Mouse (Mus musculus) left cerebral cortex, postnatal 25 days (tissue): ENCODE data around the gene Hic1. TPM values are rescaled to one million over a fixed set of nuclear protein-coding genes. Genes with fewer than 3 reads are reported as not detected.
A peak's percentile ranks its signal among the peaks of the same experiment; 100 is the strongest.

Source experiments
- DNase-seq, 2 experiments: peaks; one replicate each; pipeline ENCODE4 v3.0.0; 2022; ENCODE audit warnings: low spot score in 2 of 2, mixed read lengths in 1 of 2
- intact Hi-C: fragments of 180-260 bp; cut with DNase I; formaldehyde crosslinking; loops from one replicate; pipeline ENCODE4 v1.15.1; 2025
- total RNA-seq, 2 experiments: library from RNA; stranded (reverse); gene quantifications; 2 replicates each; pipeline ENCODE4 v1.2.3; 2021

The Hic1 gene
- total RNA-seq: 1 to 10 TPM; 3.3 to 3.5 TPM

DNA sequence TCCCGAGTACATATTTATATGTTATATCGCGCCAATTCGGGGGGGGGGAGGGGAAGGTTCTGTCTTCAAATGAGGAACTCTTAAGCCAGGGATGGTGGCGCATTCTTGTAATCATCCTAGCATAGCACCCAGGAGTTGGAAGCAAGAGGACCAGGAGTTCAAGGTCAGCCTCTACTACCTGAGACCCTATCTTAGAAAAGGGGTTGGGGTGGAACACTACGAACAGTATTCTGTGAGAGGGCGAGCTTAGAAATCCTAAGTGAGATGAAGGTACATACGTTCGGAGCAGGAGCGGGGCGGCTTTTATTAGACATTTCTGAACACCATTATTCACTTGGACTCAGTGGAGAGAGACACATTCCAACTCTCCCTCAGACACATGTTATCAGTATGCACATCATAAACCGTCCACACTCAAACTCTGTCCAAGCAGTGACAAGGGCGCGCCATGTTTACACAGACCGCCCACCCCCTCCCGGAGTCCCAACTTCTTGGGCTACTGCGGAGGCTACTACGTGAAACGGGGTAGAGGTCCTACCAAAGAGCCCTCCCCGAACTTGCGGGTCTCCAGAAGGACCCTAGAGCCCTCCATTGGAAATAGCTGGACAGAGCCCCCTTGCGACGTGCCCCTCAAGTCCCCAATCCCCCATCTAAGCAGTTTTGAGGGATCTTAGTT lies at the start of gene Hic1:
Hic1 (minus strand) TSS at position 115 of the 676 bp plus-strand sequence.
- intact Hi-C loops: loop anchor here (1.0 to 10.0 kb wide), 4 partner anchors 187 to 405 kb away; partner anchors contain the start of gene Mnt
- no peak for DNase-seq

GRCm38 (mm10) chr11:75214081-75214950 lies 45.0 kb upstream of the Hic1 start:
- intact Hi-C loops: no loop called here
- no peak for DNase-seq

- DNase-seq: no peak
- intact Hi-C loops: no loop called here
These were observed 44.2 kb upstream of the Hic1 start for GRCm38 (mm10) chr11:75213372-75214080.

- DNase-seq: no peak
- intact Hi-C loops: no loop called here
These were observed 43.6 kb upstream of the Hic1 start for GRCm38 (mm10) chr11:75212876-75213275.

GRCm38 (mm10) chr11:75212031-75212667 lies 42.8 kb upstream of the Hic1 start:
- DNase-seq: peak; percentile 54 to 72

DNA sequence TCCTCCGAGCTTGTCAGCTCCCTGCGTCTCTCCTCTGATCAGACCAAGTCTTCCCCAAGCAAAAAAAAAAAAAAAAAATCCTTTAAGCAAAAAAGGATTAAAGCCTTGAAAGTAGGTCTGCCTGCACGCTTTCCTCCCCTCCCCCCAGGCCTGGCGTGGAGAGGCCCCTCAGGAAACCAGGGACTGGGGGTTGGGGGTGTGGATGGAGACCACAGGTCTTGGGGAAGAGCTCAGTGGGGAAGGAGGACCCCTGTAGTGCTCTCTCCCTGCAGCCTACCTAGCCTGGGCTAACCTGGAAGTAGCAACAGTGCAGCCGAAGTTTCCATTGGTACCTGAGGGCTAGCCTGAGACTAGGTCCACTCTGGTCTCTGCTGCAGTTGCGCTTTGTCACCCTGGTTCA lies 41.4 kb upstream of the Hic1 start:
- intact Hi-C loops: no loop called here
- no peak for DNase-seq

More at GRCm38 (mm10) chr11:75212031-75212667, 42.8 kb upstream of the Hic1 start:
- intact Hi-C loops: no loop called here

DNA sequence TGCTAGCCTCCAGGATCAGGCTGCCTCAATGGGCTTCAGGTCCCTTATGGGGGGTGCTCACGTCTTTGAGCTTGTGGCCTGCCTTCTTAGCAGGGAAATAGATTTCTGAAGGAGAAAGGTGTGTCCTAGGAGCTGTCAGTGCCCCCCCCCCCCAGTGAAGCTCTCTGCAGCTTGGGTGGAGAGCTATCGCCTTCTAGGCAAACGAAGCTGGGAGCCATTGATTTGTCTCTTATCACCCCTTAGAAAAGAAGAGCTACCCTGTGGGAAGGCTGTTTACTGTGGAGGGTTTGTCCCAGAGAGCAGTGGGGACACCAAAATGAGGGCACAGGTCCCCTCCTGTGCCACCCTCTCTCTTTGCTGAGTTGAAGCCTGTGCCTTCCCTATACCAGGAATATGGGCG lies 40.8 kb upstream of the Hic1 start:
- intact Hi-C loops: no loop called here
- DNase-seq: no peak

GRCm38 (mm10) chr11:75209363-75209762 lies 40.0 kb upstream of the Hic1 start:
- DNase-seq: no peak
- intact Hi-C loops: no loop called here

DNA sequence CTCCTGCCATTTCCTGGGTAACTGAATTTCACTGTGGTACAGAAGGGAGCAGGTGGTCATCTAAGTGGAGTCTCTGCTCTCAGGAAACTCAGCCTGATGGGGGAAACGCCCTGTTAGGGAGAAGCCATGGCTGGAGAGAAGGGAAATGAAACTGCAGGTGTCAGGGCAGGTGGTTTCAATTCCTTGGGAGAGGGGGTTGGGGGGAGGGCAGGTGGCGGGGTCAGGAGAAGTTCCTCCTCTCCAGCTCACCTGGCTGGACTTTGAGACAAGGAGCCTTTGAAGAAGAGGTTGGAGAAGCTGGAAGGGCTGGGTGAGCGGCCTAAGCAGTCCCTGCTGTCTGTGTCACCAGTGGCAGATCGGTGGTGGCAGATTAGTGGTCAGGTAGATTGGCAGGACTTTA lies 37.0 kb upstream of the Hic1 start:
- intact Hi-C loops: no loop called here
- no peak for DNase-seq

GRCm38 (mm10) chr11:75204472-75204871 lies 35.2 kb upstream of the Hic1 start:
- intact Hi-C loops: no loop called here
- DNase-seq: no peak

- DNase-seq: no peak
- intact Hi-C loops: no loop called here
These were observed 34.6 kb upstream of the Hic1 start for GRCm38 (mm10) chr11:75203926-75204325.

DNA sequence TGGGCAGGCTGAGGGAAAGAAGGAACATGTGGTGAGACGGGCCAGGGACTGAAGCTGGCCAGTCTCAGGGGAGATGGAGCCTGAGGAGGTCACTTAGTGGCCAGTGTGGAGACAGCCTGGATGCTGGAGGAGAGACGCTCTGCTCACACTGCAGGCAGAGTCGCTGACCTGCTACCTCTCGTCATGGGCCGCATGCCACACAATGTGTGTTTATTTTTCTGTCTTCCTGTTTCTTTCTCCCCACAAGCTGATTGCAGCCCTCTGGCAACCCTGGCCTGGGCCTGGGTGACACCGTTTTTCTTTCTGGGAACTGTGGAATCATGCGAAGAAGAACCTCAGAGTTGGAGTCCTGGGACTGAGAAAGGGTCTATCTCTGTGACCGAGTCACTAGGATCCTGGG lies 32.4 kb upstream of the Hic1 start:
- DNase-seq: no peak
- intact Hi-C loops: no loop called here

DNA sequence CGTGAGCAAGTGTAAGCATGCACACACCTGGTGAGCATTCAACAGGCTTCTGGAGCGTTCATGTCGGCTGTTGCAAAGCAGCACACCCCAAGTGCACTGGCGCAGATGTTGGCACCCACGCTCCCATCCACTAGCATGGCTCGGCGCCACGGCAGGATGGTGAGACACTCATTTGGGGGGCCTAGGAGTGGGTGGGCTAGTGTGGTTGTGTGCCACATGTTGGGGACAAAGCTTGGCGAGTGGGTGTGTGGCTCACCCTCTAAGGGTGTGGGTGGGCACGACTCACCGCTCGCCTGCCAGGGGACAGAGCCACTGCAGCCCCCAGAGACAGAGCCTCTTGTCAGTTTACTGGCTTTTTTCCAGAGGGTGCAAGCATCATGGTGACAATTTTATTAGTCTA lies 31.6 kb upstream of the Hic1 start:
- peak; percentile 74 to 91 for DNase-seq
- intact Hi-C loops: no loop called here

DNA sequence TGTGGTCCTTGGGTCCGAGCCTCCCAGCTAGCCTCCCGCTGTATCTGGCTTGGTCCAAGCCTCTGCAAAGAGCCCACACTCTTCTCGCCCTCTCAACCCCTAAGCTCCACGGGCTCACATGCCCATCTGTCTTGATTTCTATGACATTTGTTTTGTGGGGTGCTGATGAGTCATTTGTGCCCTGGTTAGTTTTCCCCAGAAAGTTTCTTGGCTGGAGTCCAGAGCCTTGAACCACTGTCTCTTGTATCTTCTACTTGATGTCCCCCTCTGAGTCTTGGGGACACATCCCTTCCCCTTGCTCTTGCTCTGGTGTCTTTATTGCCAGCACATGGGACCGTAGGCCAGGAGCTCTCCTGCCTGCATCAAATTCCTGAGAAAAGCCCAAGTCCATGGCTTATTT lies 30.6 kb upstream of the Hic1 start:
- intact Hi-C loops: no loop called here
- no peak for DNase-seq

DNA sequence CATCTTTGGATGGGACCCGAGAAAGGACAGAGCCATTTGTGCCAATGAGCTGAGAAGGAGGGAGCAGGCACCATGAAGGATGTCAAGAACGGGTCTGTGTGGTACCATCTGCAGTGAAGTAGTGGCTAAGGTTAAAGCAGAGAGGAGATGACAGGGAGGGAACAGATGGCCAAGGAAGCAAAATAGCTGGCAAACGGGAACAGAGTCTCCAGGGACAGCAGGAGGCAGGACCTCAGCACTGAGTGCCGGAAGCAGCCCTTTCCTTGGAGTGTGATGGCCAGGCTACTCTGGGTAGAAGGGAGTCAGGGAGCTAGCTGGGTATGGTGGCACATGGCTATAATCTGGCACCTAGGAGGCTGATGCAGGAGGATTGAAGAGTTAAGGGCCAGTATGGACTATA lies 29.5 kb upstream of the Hic1 start:
- intact Hi-C loops: no loop called here
- no peak for DNase-seq

DNA sequence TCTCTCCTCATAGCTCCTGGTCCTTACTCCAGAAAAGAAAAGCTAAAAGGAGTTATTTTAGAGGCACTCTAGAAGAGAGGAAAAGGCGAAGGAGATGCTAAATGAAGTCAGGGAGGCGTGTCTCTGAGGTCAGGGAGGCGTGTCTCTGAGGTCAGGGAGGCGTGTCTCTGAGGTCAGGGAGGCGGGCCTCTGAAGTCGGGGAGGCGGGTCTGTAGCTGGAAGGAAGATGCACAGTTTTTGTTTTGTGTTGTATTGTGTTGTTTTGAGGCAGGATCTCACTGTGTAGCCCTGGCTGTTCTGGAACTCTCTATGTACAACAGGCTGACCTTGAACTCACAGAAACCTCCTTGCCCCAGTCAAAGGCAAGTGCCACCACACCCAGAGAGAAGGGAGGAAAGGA lies 28.6 kb upstream of the Hic1 start:
- intact Hi-C loops: no loop called here
- DNase-seq: no peak

DNA sequence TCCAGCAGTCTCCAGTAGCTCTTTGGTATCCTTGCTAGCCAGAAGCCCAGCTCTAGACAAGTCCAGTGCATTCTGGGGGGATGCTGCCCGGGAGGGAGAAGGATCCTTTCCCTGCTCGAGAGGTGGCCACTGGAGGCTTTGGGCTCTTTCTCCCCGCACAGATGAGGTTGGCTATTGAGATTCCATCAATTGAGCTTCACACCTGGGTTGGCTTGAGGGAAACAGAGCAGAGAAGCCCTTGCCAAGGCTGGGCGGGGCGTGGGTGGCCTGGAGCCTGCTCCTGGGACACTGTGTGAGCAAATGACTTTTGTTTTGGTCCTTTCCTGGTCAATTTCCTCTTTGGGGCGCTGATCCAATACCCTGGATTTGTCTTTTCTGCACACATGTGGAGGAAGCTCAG lies 26.8 kb upstream of the Hic1 start:
- intact Hi-C loops: no loop called here
- no peak for DNase-seq

- intact Hi-C loops: loop anchor here (5.0 kb wide), 2 partner anchors 197 to 267 kb away; partner anchors contain the start of gene Tlcd2
- DNase-seq: peak in 1 of 2 experiments; percentile 55
These were observed 25.6 kb upstream of the Hic1 start for GRCm38 (mm10) chr11:75194850-75195461.

GRCm38 (mm10) chr11:75194121-75194849 lies 25.0 kb upstream of the Hic1 start:
- intact Hi-C loops: loop anchor here (5.0 kb wide), 2 partner anchors 198 to 268 kb away; partner anchors contain the start of gene Tlcd2
- no peak for DNase-seq
